11 mouse cellular contexts compared by ENCODE assay signal in the genomic region with DNA sequence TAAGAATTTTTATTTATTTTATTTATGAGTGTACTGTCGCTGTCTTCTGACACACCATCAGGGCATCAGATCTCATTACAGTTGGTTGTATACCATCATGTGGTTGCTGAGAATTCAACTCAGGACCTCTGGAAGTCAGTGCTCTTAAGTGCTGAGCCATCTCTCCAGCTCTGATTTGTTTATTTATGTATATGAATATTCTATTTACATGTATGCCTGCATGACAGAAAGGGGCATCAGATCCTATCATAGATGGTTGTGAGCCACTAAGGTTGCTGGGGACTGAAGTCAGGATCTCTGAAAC. TPM values are rescaled to one million over a fixed set of nuclear protein-coding genes. Genes with fewer than 3 reads are reported as not detected.
A peak's percentile ranks its signal among the peaks of the same experiment; 100 is the strongest.
DNase-seq lines count a peak whose midpoint lies in the region; ATAC-seq lines count a peak whose summit lies in the region.
"Had no signal": no experiment of that assay in that cellular context is flagged by ENCODE, and none has a peak within 500 bp of the region (broad histone marks: within the 10 kb centered on the region; RNA-seq: fewer than 3 reads in every experiment).

No protein-coding gene starts in this region.

- 0 out of 2 replicates have a peak, but pooled peaks cover 8% of the 10 kb centered on the region for H3K4me1 ChIP-seq in intestine, embryonic 14.5 days (replicated peaks; ENCODE audit: control insufficient read depth, insufficient read depth, low read length)
- peaks cover 6% of the 10 kb centered on the region; the same call in 1 of the 2 replicates for H3K4me1 ChIP-seq in intestine, embryonic 15.5 days (replicated peaks)
- H3K4me1 ChIP-seq in embryonic facial prominence, embryonic 15.5 days: peaks cover 11% of the 10 kb centered on the region
- H3K4me1 ChIP-seq in hindbrain, embryonic 16.5 days (ENCODE audit: control insufficient read depth, insufficient read depth, low read depth, low read length): peaks cover 11% of the 10 kb centered on the region
- H3K4me1 ChIP-seq in midbrain, embryonic 15.5 days: peaks cover 12% of the 10 kb centered on the region

- no peak overlapping the region for H3K9ac ChIP-seq in intestine, embryonic 14.5 days (ENCODE audit: low read length)
- H3K9ac ChIP-seq in intestine, embryonic 15.5 days: no peak overlapping the region
- no peak overlapping the region for H3K9ac ChIP-seq in embryonic facial prominence, embryonic 15.5 days
- H3K9ac ChIP-seq in hindbrain, embryonic 16.5 days (ENCODE audit: low read depth, low read length): no peak overlapping the region
- no peak overlapping the region for H3K9ac ChIP-seq in midbrain, embryonic 15.5 days

- DNase-seq in intestine, embryonic 14.5 days (ENCODE audit: low spot score): no peak
- no peak for DNase-seq in left cerebral cortex, adult 18-20 months (ENCODE audit: low spot score in 2 of 2)
- DNase-seq in thymus, postnatal 4 days: no peak
- no peak for DNase-seq in testis, postnatal 10 days (ENCODE audit: low spot score)

- WGBS in intestine, embryonic 14.5 days: 29% methylated on average over 1 of the region's 1 CpGs
- WGBS in intestine, embryonic 15.5 days: 8% methylated on average over 1 of the region's 1 CpGs
- WGBS in embryonic facial prominence, embryonic 15.5 days: 2% methylated on average over 1 of the region's 1 CpGs
- 6% methylated on average over 1 of the region's 1 CpGs for WGBS in hindbrain, embryonic 16.5 days
- WGBS in midbrain, embryonic 15.5 days: 11% methylated on average over 1 of the region's 1 CpGs

- H3K36me3 ChIP-seq in intestine, embryonic 14.5 days (ENCODE audit: control insufficient read depth, insufficient read depth, low read length): peaks cover 32% of the 10 kb centered on the region
- H3K36me3 ChIP-seq in intestine, embryonic 15.5 days: peaks cover 14% of the 10 kb centered on the region
- peaks cover 30% of the 10 kb centered on the region for H3K36me3 ChIP-seq in embryonic facial prominence, embryonic 15.5 days
- peaks cover 8% of the 10 kb centered on the region; the same call in 1 of the 2 replicates for H3K36me3 ChIP-seq in hindbrain, embryonic 16.5 days (ENCODE audit: control insufficient read depth, insufficient read depth, low read length)
- H3K36me3 ChIP-seq in midbrain, embryonic 15.5 days (replicated peaks): no peaks in the 10 kb centered on the region

- peak overlapping the region; percentile 81 for H3K4me2 ChIP-seq in intestine, embryonic 14.5 days (ENCODE audit: low read length)
- H3K4me2 ChIP-seq in intestine, embryonic 15.5 days (replicated peaks): no peak overlapping the region
- H3K4me2 ChIP-seq in embryonic facial prominence, embryonic 15.5 days (replicated peaks): peak overlapping the region; percentile 87; the same call in 1 of the 2 replicates
- H3K4me2 ChIP-seq in hindbrain, embryonic 16.5 days (ENCODE audit: low read length): peak overlapping the region; percentile 95; the same call in 1 of the 2 replicates
- H3K4me2 ChIP-seq in midbrain, embryonic 15.5 days: no peak overlapping the region

- H3K9me3 ChIP-seq in intestine, embryonic 14.5 days (ENCODE audit: control insufficient read depth, low read length): no peaks in the 10 kb centered on the region
- H3K9me3 ChIP-seq in intestine, embryonic 15.5 days: no peaks in the 10 kb centered on the region
- no peaks in the 10 kb centered on the region for H3K9me3 ChIP-seq in embryonic facial prominence, embryonic 15.5 days (replicated peaks)
- no peaks in the 10 kb centered on the region for H3K9me3 ChIP-seq in hindbrain, embryonic 16.5 days (ENCODE audit: control insufficient read depth, low read length)
- no peaks in the 10 kb centered on the region for H3K9me3 ChIP-seq in midbrain, embryonic 15.5 days

- H3K4me3 ChIP-seq in intestine, embryonic 14.5 days (ENCODE audit: low read depth, low read length): peak overlapping the region; percentile 58
- no peak overlapping the region for H3K4me3 ChIP-seq in intestine, embryonic 15.5 days (replicated peaks)
- peak overlapping the region; percentile 75 for H3K4me3 ChIP-seq in embryonic facial prominence, embryonic 15.5 days (replicated peaks)
- H3K4me3 ChIP-seq in hindbrain, embryonic 16.5 days (ENCODE audit: low read length): no peak overlapping the region; the same call in 1 of the 2 replicates
- H3K4me3 ChIP-seq in midbrain, embryonic 15.5 days: no peak overlapping the region

- H3K27me3 ChIP-seq in intestine, embryonic 14.5 days (replicated peaks; ENCODE audit: control insufficient read depth, insufficient read depth, low read length): no peaks in the 10 kb centered on the region
- no peaks in the 10 kb centered on the region for H3K27me3 ChIP-seq in intestine, embryonic 15.5 days (replicated peaks)
- no peaks in the 10 kb centered on the region for H3K27me3 ChIP-seq in embryonic facial prominence, embryonic 15.5 days
- no peaks in the 10 kb centered on the region for H3K27me3 ChIP-seq in hindbrain, embryonic 16.5 days (replicated peaks; ENCODE audit: control insufficient read depth, insufficient read depth, low read length)
- H3K27me3 ChIP-seq in midbrain, embryonic 15.5 days (replicated peaks): no peaks in the 10 kb centered on the region

- no peak overlapping the region for H3K27ac ChIP-seq in intestine, embryonic 14.5 days (ENCODE audit: low read depth)
- no peak overlapping the region for H3K27ac ChIP-seq in intestine, embryonic 15.5 days
- no peak overlapping the region for H3K27ac ChIP-seq in embryonic facial prominence, embryonic 15.5 days (replicated peaks)
- no peak overlapping the region for H3K27ac ChIP-seq in hindbrain, embryonic 16.5 days (ENCODE audit: low read depth, low read length)
- no peak overlapping the region for H3K27ac ChIP-seq in midbrain, embryonic 15.5 days

- no peak; the same call in 1 of the 2 replicates for ATAC-seq in intestine, embryonic 14.5 days (replicated peaks; ENCODE audit: low FRiP score, low TSS enrichment, low read depth)
- ATAC-seq in intestine, embryonic 15.5 days: no peak
- ATAC-seq in embryonic facial prominence, embryonic 15.5 days (ENCODE audit: insufficient number of reproducible peaks, low FRiP score, low TSS enrichment, low read depth): no peak
- no peak for ATAC-seq in hindbrain, embryonic 16.5 days
- ATAC-seq in midbrain, embryonic 15.5 days (replicated peaks): 0 out of 2 replicates have a peak, but pooled peaks have one; percentile 4

RNA-seq across cellular contexts. Expression of gene Tmem101, which starts 0.5 kb away (rescaled TPM):
- polyA plus RNA-seq in intestine, embryonic 14.5 days (2014; fragmentation: Nextera tagmentation; extraction: Ambion mirVana): 22.6 and 27.1 TPM in 2 replicates
- polyA plus RNA-seq in intestine, embryonic 15.5 days (2015; fragmentation: Nextera tagmentation; extraction: Ambion mirVana): 23.8 and 26.4 TPM in 2 replicates
- polyA plus RNA-seq in embryonic facial prominence, embryonic 15.5 days (2015; fragmentation: Nextera tagmentation; extraction: Ambion mirVana): 39.4 and 39.9 TPM in 2 replicates
- 42.2 and 47.7 TPM in 2 replicates for polyA plus RNA-seq in hindbrain, embryonic 16.5 days (2015; fragmentation: Nextera tagmentation; extraction: Ambion mirVana)
- 45.3 and 46.5 TPM in 2 replicates for polyA plus RNA-seq in midbrain, embryonic 15.5 days (2015; fragmentation: Nextera tagmentation; extraction: Ambion mirVana)
- 10 to 100 TPM; 24.6 to 25.3 TPM for total RNA-seq in left cerebral cortex, adult 18-20 months (2021)

RNA-seq across cellular contexts. Expression of gene Nags, which starts 11.4 kb away (rescaled TPM):
- 1.7 and 3.4 TPM in 2 replicates for polyA plus RNA-seq in intestine, embryonic 14.5 days (2014; fragmentation: Nextera tagmentation; extraction: Ambion mirVana)
- 24.0 and 25.6 TPM in 2 replicates for polyA plus RNA-seq in intestine, embryonic 15.5 days (2015; fragmentation: Nextera tagmentation; extraction: Ambion mirVana)
- polyA plus RNA-seq in embryonic facial prominence, embryonic 15.5 days (2015; fragmentation: Nextera tagmentation; extraction: Ambion mirVana): 0.98 and 1.7 TPM in 2 replicates
- polyA plus RNA-seq in hindbrain, embryonic 16.5 days (2015; fragmentation: Nextera tagmentation; extraction: Ambion mirVana): 0.09 TPM in 1 of 2 replicates, not detected in the other
- polyA plus RNA-seq in midbrain, embryonic 15.5 days (2015; fragmentation: Nextera tagmentation; extraction: Ambion mirVana): 0.10 and 0.30 TPM in 2 replicates
- not detected for total RNA-seq in left cerebral cortex, adult 18-20 months (2021)
- total RNA-seq: heart, postnatal 4 days; neutrophil, adult 5-6 weeks had no signal
- polyA plus RNA-seq: activated CD4-positive, CD25-positive, alpha-beta regulatory T cell, adult 4 months had no signal

RNA-seq across cellular contexts. Expression of gene Lsm12, which starts 28.4 kb away (rescaled TPM):
- 88.4 and 89.9 TPM in 2 replicates for polyA plus RNA-seq in intestine, embryonic 14.5 days (2014; fragmentation: Nextera tagmentation; extraction: Ambion mirVana)
- 118 and 140 TPM in 2 replicates for polyA plus RNA-seq in intestine, embryonic 15.5 days (2015; fragmentation: Nextera tagmentation; extraction: Ambion mirVana)
- 113 and 128 TPM in 2 replicates for polyA plus RNA-seq in embryonic facial prominence, embryonic 15.5 days (2015; fragmentation: Nextera tagmentation; extraction: Ambion mirVana)
- polyA plus RNA-seq in hindbrain, embryonic 16.5 days (2015; fragmentation: Nextera tagmentation; extraction: Ambion mirVana): 99.0 and 116 TPM in 2 replicates
- 111 and 118 TPM in 2 replicates for polyA plus RNA-seq in midbrain, embryonic 15.5 days (2015; fragmentation: Nextera tagmentation; extraction: Ambion mirVana)
- 10 to 100 TPM; 55.0 to 64.2 TPM for total RNA-seq in left cerebral cortex, adult 18-20 months (2021)

RNA-seq across cellular contexts. Expression of gene G6pc3, which starts 32.7 kb away (rescaled TPM):
- 36.0 and 37.4 TPM in 2 replicates for polyA plus RNA-seq in intestine, embryonic 14.5 days (2014; fragmentation: Nextera tagmentation; extraction: Ambion mirVana)
- 31.1 and 33.9 TPM in 2 replicates for polyA plus RNA-seq in intestine, embryonic 15.5 days (2015; fragmentation: Nextera tagmentation; extraction: Ambion mirVana)
- polyA plus RNA-seq in embryonic facial prominence, embryonic 15.5 days (2015; fragmentation: Nextera tagmentation; extraction: Ambion mirVana): 29.8 and 31.7 TPM in 2 replicates
- polyA plus RNA-seq in hindbrain, embryonic 16.5 days (2015; fragmentation: Nextera tagmentation; extraction: Ambion mirVana): 44.3 and 45.9 TPM in 2 replicates
- 38.6 and 43.3 TPM in 2 replicates for polyA plus RNA-seq in midbrain, embryonic 15.5 days (2015; fragmentation: Nextera tagmentation; extraction: Ambion mirVana)
- 10 to 100 TPM; 67.9 to 68.2 TPM for total RNA-seq in left cerebral cortex, adult 18-20 months (2021)

RNA-seq across cellular contexts. Expression of gene Pyy, which starts 49.1 kb away (rescaled TPM):
- 41.5 TPM in 1 of 2 replicates, not detected in the other for polyA plus RNA-seq in intestine, embryonic 14.5 days (2014; fragmentation: Nextera tagmentation; extraction: Ambion mirVana)
- 57.2 and 75.0 TPM in 2 replicates for polyA plus RNA-seq in intestine, embryonic 15.5 days (2015; fragmentation: Nextera tagmentation; extraction: Ambion mirVana)
- not detected in 2 replicates for polyA plus RNA-seq in embryonic facial prominence, embryonic 15.5 days (2015; fragmentation: Nextera tagmentation; extraction: Ambion mirVana)
- 3.4 and 3.7 TPM in 2 replicates for polyA plus RNA-seq in hindbrain, embryonic 16.5 days (2015; fragmentation: Nextera tagmentation; extraction: Ambion mirVana)
- not detected in 2 replicates for polyA plus RNA-seq in midbrain, embryonic 15.5 days (2015; fragmentation: Nextera tagmentation; extraction: Ambion mirVana)
- total RNA-seq in left cerebral cortex, adult 18-20 months (2021): not detected
- total RNA-seq: heart, postnatal 4 days; neutrophil, adult 5-6 weeks had no signal
- polyA plus RNA-seq: activated CD4-positive, CD25-positive, alpha-beta regulatory T cell, adult 4 months had no signal

Comparison
In these comparisons a context has a peak if more than half of its experiments do, and no peak if none do; other contexts are left out.
1. H3K4me2 ChIP-seq: peak in intestine, embryonic 14.5 days (single experiment), embryonic facial prominence, embryonic 15.5 days (single experiment) and hindbrain, embryonic 16.5 days (single experiment); none in intestine, embryonic 15.5 days (single experiment) and midbrain, embryonic 15.5 days (single experiment).
2. H3K4me3 ChIP-seq: peak in intestine, embryonic 14.5 days (single experiment) and embryonic facial prominence, embryonic 15.5 days (single experiment); none in intestine, embryonic 15.5 days (single experiment), hindbrain, embryonic 16.5 days (single experiment) and midbrain, embryonic 15.5 days (single experiment).